Mouse (Mus musculus): ENCODE measurements around the gene Ush2a. TPM values are rescaled to one million over a fixed set of nuclear protein-coding genes. Genes with fewer than 3 reads are reported as not detected.

Ush2a gene
- polyA plus RNA-seq, 1 experiment from 2014 or later, result 0.15 TPM

GRCm38 (mm10) chr1:188837613-188838295 is 575.9 kb downstream of the Ush2a start:
- no peak overlapping the region for H3K4me3 ChIP-seq

GRCm38 (mm10) chr1:188847242-188847641 is 585.4 kb downstream of the Ush2a start:
- no peaks in the 10 kb centered on the region for H3K9me3 ChIP-seq
- no peaks in the 10 kb centered on the region for H3K36me3 ChIP-seq
- DNase-seq (ENCODE audit: low spot score), result no peak
- no peaks in the 10 kb centered on the region for H3K4me1 ChIP-seq
- no peaks in the 10 kb centered on the region for H3K27me3 ChIP-seq (ENCODE audit: insufficient read depth, poor library complexity, severe bottlenecking)
- H3K4me3 ChIP-seq, result no peak overlapping the region
- no peak overlapping the region for H3K27ac ChIP-seq
- WGBS, result 86% methylated on average over 6 of the region's 6 CpGs

More at GRCm38 (mm10) chr1:188837613-188838295, 575.9 kb downstream of the Ush2a start:
- Histone ChIP-seq H3K27me3 (ENCODE audit: insufficient read depth, poor library complexity, severe bottlenecking) (no peaks in the 10 kb centered on the region), H3K27ac (no peak overlapping the region), H3K36me3 (no peaks in the 10 kb centered on the region), H3K9me3 (no peaks in the 10 kb centered on the region), H3K4me1 (no peaks in the 10 kb centered on the region)
- DNase-seq (ENCODE audit: low spot score), result no peak
- WGBS, result 83% methylated on average over 5 of the region's 5 CpGs

- Histone ChIP-seq H3K27ac (no peak overlapping the region), H3K27me3 (ENCODE audit: insufficient read depth, poor library complexity, severe bottlenecking) (no peaks in the 10 kb centered on the region), H3K36me3 (no peaks in the 10 kb centered on the region), H3K4me1 (no peaks in the 10 kb centered on the region), H3K4me3 (no peak overlapping the region), H3K9me3 (no peaks in the 10 kb centered on the region)
- WGBS, result 69% methylated on average over 5 of the region's 5 CpGs
- no peak for DNase-seq (ENCODE audit: low spot score)
Measured at GRCm38 (mm10) chr1:188852776-188853175, 591.0 kb downstream of the Ush2a start.

- DNase-seq (ENCODE audit: low spot score), result no peak
- Histone ChIP-seq H3K4me1 (no peaks in the 10 kb centered on the region), H3K9me3 (no peaks in the 10 kb centered on the region), H3K27ac (no peak overlapping the region), H3K4me3 (no peak overlapping the region), H3K36me3 (no peaks in the 10 kb centered on the region), H3K27me3 (ENCODE audit: insufficient read depth, poor library complexity, severe bottlenecking) (no peaks in the 10 kb centered on the region)
Measured at GRCm38 (mm10) chr1:188854240-188854639, 592.4 kb downstream of the Ush2a start.

- Histone ChIP-seq H3K27ac (no peak overlapping the region), H3K9me3 (no peaks in the 10 kb centered on the region), H3K36me3 (no peaks in the 10 kb centered on the region), H3K4me3 (no peak overlapping the region), H3K27me3 (ENCODE audit: insufficient read depth, poor library complexity, severe bottlenecking) (no peaks in the 10 kb centered on the region), H3K4me1 (no peaks in the 10 kb centered on the region)
- WGBS, result 98% methylated on average over 2 of the region's 2 CpGs
- DNase-seq (ENCODE audit: low spot score), result no peak
Measured at GRCm38 (mm10) chr1:188855034-188855433, 593.2 kb downstream of the Ush2a start.

- Histone ChIP-seq H3K36me3 (no peaks in the 10 kb centered on the region), H3K4me1 (no peaks in the 10 kb centered on the region), H3K9me3 (no peaks in the 10 kb centered on the region), H3K27me3 (ENCODE audit: insufficient read depth, poor library complexity, severe bottlenecking) (no peaks in the 10 kb centered on the region), H3K27ac (no peak overlapping the region), H3K4me3 (no peak overlapping the region)
- DNase-seq (ENCODE audit: low spot score), result no peak
- WGBS, result 88% methylated on average over 5 of the region's 5 CpGs
Measured at GRCm38 (mm10) chr1:188859718-188860117, 597.9 kb downstream of the Ush2a start.

- no peak for DNase-seq (ENCODE audit: low spot score)
- Histone ChIP-seq H3K4me1 (0 out of 2 replicates have a peak, but pooled peaks cover 2% of the 10 kb centered on the region), H3K4me3 (no peak overlapping the region), H3K9me3 (no peaks in the 10 kb centered on the region), H3K27me3 (ENCODE audit: insufficient read depth, poor library complexity, severe bottlenecking) (no peaks in the 10 kb centered on the region), H3K27ac (no peak overlapping the region), H3K36me3 (no peaks in the 10 kb centered on the region)
- WGBS, result 45% methylated on average over 5 of the region's 5 CpGs
Measured at GRCm38 (mm10) chr1:188865881-188866280, 604.1 kb downstream of the Ush2a start.

- DNase-seq (ENCODE audit: low spot score), result no peak
Measured at GRCm38 (mm10) chr1:188866515-188866914, 604.7 kb downstream of the Ush2a start.

GRCm38 (mm10) chr1:188878531-188879055 is 616.8 kb downstream of the Ush2a start:
- no peaks in the 10 kb centered on the region for H3K27me3 ChIP-seq (ENCODE audit: insufficient read depth, poor library complexity, severe bottlenecking)
- no peak overlapping the region for H3K27ac ChIP-seq
- H3K9me3 ChIP-seq, result no peaks in the 10 kb centered on the region
- no peak for DNase-seq (ENCODE audit: low spot score)
- H3K4me3 ChIP-seq, result no peak overlapping the region
- no peaks in the 10 kb centered on the region for H3K36me3 ChIP-seq
- WGBS, result 83% methylated on average over 4 of the region's 4 CpGs
- no peaks in the 10 kb centered on the region for H3K4me1 ChIP-seq

More at GRCm38 (mm10) chr1:188866515-188866914, 604.7 kb downstream of the Ush2a start:
- 52% methylated on average over 11 of the region's 11 CpGs for WGBS
- Histone ChIP-seq H3K27ac (no peak overlapping the region), H3K4me3 (no peak overlapping the region), H3K27me3 (ENCODE audit: insufficient read depth, poor library complexity, severe bottlenecking) (no peaks in the 10 kb centered on the region), H3K4me1 (0 out of 2 replicates have a peak, but pooled peaks cover 2% of the 10 kb centered on the region), H3K9me3 (no peaks in the 10 kb centered on the region), H3K36me3 (no peaks in the 10 kb centered on the region)

- DNase-seq (ENCODE audit: low spot score), result no peak
- Histone ChIP-seq H3K9me3 (no peaks in the 10 kb centered on the region), H3K4me1 (peaks cover 28% of the 10 kb centered on the region), H3K36me3 (no peaks in the 10 kb centered on the region), H3K4me3 (no peak overlapping the region), H3K27me3 (ENCODE audit: insufficient read depth, poor library complexity, severe bottlenecking) (no peaks in the 10 kb centered on the region), H3K27ac (peak overlapping the region; percentile 36; the same call in 1 of the 2 replicates)
- WGBS, result 20% methylated on average over 4 of the region's 4 CpGs
Measured at GRCm38 (mm10) chr1:188896906-188897551, 635.2 kb downstream of the Ush2a start.

- DNase-seq (ENCODE audit: low spot score), result no peak
- WGBS, result 54% methylated on average over 10 of the region's 10 CpGs
Measured at GRCm38 (mm10) chr1:188904091-188904490, 642.3 kb downstream of the Ush2a start.

GRCm38 (mm10) chr1:188906175-188906574 is 644.4 kb downstream of the Ush2a start:
- no peak overlapping the region for H3K4me3 ChIP-seq
- no peak overlapping the region for H3K27ac ChIP-seq
- no peak for DNase-seq (ENCODE audit: low spot score)
- 0 out of 2 replicates have a peak, but pooled peaks cover 5% of the 10 kb centered on the region for H3K27me3 ChIP-seq (ENCODE audit: insufficient read depth, poor library complexity, severe bottlenecking)
- no peaks in the 10 kb centered on the region for H3K9me3 ChIP-seq
- no peaks in the 10 kb centered on the region for H3K4me1 ChIP-seq
- H3K36me3 ChIP-seq, result no peaks in the 10 kb centered on the region
- 84% methylated on average over 7 of the region's 7 CpGs for WGBS

More at GRCm38 (mm10) chr1:188904091-188904490, 642.3 kb downstream of the Ush2a start:
- 0 out of 2 replicates have a peak, but pooled peaks cover 5% of the 10 kb centered on the region for H3K27me3 ChIP-seq (ENCODE audit: insufficient read depth, poor library complexity, severe bottlenecking)
- no peaks in the 10 kb centered on the region for H3K36me3 ChIP-seq
- no peaks in the 10 kb centered on the region for H3K9me3 ChIP-seq
- H3K4me3 ChIP-seq, result no peak overlapping the region
- no peak overlapping the region for H3K27ac ChIP-seq
- H3K4me1 ChIP-seq, result no peaks in the 10 kb centered on the region

GRCm38 (mm10) chr1:188910656-188911055 is 648.8 kb downstream of the Ush2a start:
- no peak for DNase-seq (ENCODE audit: low spot score)
- 0 out of 2 replicates have a peak, but pooled peaks cover 5% of the 10 kb centered on the region for H3K27me3 ChIP-seq (ENCODE audit: insufficient read depth, poor library complexity, severe bottlenecking)
- H3K36me3 ChIP-seq, result no peaks in the 10 kb centered on the region
- WGBS, result 85% methylated on average over 11 of the region's 11 CpGs
- no peak overlapping the region for H3K4me3 ChIP-seq
- H3K4me1 ChIP-seq, result no peaks in the 10 kb centered on the region
- no peak overlapping the region for H3K27ac ChIP-seq
- H3K9me3 ChIP-seq, result no peaks in the 10 kb centered on the region

Measured in heart, embryonic 10.5 days (tissue).